Mouse (Mus musculus) c-Kit-positive CD71-negative TER-119-negative erythroid progenitor cells, embryonic 14.5 days (primary cell): ENCODE results near the gene Smarca2.
"Not testable (repeated sequence)": the region's sequence is repeated elsewhere in the genome, so short reads cannot be mapped to it uniquely, and the experiment has no call there.

Experiments
- DNase-seq: peaks from one replicate; pipeline ENCODE4 v3.0.0-alpha.2; 2013; ENCODE audit warnings: low read depth

The Smarca2 gene

GRCm38 (mm10) chr19:26616271-26616670, 11.4 kb downstream of the Smarca2 start:
- no peak for DNase-seq

DNA sequence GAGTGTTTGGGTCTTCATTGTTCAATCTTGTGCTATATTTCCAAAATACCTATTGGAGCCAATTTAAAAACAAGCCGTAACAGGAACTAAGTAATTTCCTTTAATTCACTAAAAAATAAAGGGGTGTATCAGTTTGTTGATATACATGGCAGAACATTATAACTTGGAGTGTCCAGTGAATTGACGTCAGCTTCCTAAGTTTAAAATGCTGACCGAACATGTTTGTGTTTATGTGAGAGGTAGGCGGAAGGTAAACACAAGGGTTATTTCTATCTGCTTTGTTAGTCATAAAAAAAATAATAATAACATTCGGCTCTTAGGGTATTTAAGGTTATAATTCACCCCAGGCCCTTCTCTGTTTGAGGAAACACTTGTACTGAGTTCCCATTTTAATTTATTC, 12.4 kb downstream of the Smarca2 start:
- DNase-seq: no peak

DNA sequence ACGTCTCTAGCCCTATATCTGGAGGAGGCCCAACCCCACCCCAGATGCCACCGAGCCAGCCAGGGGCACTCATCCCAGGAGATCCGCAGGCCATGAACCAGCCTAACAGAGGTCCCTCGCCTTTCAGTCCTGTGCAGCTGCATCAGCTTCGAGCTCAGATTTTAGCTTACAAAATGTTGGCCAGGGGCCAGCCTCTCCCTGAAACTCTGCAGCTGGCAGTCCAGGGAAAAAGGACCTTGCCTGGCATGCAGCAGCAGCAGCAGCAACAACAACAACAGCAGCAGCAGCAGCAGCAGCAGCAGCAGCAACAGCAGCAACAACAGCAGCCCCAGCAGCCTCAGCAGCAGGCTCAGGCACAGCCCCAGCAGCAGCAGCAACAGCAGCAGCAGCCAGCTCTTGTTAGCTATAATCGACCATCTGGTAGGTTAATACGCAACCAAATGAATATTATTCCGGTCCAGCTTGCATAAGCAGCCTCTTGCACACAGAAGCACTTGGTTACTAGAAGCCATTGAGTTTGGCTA, 25.9 kb downstream of the Smarca2 start:
- no peak for DNase-seq

DNA sequence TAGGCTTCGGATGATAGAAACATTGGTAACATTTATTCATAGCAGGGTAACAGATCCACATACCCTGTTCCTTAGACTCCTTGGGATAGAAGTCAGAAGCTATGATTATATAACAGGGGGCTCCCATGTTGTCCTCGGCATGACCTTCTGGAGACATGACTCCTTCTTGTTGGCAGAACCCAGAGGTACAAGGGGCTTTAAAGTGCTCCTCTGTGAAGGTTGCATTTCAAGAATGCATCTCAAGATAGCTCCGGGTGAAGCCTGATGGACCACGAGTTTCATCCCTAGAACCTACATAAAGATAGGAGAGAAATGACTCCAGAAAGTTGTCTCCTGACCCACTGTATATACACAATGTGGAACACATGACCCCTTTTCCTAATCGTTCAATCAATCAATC, 27.4 kb downstream of the Smarca2 start:
- DNase-seq: no peak

GRCm38 (mm10) chr19:26640556-26640955, 35.7 kb downstream of the Smarca2 start:
- no peak for DNase-seq

DNA sequence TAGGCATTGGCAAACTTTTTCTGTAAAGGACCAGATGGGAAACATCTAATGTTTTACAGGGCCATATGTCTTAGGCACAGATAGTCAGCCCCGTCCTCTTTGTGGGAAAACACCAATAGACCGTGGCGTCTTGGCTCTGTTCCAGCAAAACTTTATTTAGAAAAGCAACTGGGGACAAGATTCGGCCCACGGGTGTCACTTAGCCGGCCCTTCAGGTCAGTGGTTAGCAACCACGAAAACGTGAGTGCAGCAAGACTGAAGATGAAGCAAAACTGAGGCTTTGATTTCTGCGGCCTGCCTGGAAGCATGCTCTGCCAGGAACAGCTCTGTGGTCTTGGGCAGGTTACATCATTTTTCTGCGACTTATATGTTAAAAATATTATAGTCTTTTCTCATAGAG, 36.4 kb downstream of the Smarca2 start:
- DNase-seq: no peak

DNA sequence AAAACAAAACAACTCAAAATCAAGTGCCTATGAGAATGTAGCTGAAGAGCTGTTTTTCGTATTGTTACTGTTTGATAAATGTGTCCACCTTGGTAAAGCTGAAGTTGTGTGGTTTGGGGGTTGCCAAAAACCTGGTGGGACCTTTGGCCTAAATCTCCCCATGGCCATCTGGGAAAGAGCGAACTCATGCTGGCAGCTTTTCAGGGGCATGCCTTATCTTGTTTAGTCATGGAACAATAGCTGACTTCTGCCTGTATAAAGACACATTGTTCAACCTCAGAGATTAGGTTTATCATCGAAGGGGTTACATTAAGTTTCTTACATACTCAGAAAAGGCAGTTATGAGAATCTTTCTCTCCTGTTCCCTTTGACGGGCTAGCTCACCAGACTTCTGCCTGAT, 38.2 kb downstream of the Smarca2 start:
- DNase-seq: no peak

DNA sequence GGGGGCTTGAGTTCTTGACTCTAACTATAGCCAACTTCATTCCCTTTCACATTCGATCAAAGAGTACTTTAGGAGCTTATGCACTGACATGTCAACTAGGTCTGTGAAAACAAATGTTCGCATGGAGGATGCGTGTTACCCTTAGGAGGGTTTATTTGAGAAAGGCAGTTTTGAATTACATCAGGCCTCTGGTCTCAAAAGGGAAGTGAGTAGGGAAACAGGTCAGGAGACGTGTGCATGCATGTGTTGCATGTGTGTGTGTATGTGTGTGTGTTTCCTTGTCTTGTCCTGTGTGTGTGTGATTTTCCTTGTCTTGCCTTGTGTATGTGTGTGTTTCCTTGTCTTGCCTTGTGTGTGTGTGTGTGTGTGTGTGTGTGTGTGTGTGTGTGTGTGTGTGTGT, 39.1 kb downstream of the Smarca2 start:
- DNase-seq: no peak

- DNase-seq: no peak
Observed at GRCm38 (mm10) chr19:26645016-26645415, 40.2 kb downstream of the Smarca2 start.

DNA sequence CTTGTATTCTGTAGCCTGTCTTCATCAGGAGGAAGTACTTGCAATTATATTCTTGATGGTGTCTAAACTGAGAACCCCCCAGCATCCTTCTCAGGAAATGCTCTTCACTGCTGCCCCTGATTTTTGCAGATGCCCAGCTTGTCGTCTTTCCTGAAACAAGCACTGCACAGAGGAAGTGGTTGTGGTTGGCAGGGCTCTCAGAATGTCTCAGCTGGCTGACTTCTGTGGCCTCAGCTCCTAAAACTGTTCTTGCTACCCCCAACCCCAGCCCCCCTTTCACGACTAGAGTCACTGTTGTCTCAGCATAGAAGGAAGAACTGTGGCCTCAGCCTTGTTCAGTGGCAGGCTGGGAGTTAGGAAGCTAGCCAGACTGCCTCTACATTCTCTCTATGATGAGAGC, 41.3 kb downstream of the Smarca2 start:
- DNase-seq: peak; percentile 20

GRCm38 (mm10) chr19:26650585-26651273, 45.9 kb downstream of the Smarca2 start:
- DNase-seq: no peak

DNA sequence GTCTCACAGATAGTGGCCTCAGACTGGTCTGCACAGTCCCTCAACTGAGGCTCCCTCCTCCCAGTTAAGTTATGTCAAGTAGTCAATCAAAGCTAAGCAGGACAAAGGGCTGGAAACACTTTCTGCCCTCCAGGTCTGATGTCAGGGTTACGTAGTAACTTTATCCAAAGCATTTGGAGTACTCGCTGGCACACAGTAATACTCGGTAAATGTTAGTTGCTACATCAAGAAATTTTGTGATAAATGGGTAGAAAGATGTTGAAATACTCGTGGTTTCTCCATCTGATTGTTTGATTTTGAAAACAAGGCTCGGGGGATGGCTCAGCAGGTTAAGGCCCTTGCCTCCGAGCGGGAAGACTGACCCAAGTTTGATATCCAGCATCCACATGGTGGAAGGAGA, 53.5 kb downstream of the Smarca2 start:
- DNase-seq: no peak

- no peak for DNase-seq
Observed at GRCm38 (mm10) chr19:26659976-26660375, 55.1 kb downstream of the Smarca2 start.

- DNase-seq: no peak
Observed at GRCm38 (mm10) chr19:26661198-26661597, 56.3 kb downstream of the Smarca2 start.

DNA sequence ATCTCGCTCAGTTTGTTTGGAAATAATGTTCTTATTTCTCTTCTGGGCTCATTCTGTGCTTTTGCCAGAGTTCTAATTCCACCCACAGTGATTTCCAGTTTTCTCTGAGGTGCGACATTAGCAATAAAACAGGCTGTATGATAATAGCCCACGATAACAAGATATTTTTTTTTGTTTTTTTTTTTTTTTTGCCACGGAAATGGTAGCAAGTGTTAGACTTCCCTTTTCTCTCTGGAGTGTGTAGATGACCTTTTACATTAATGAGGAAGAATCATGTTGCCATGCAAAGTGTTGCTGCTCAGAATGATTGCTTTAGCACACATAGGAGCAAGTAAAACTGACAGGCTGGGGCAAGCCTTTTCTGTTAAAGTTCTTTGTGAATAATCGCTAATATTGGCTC, 61.5 kb downstream of the Smarca2 start:
- no peak for DNase-seq

DNA sequence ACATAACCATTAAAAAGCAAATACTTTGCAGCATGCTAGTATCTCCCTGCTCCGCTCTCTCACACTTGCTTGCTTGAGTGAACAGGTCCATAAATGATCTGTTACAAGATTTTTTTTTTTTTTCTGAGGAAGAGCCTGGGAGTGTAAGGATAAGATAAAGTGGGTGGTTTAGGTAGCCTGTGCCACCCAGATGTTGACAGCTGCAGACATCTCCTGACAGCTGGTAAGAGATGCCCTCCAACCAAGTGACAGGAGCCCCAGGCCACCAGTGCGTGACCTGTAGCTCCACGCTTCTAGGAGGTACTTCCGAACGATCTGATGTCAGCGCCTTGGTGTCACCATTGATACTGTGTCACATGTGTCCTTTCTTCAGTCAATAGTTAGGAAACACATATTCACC, 65.2 kb downstream of the Smarca2 start:
- DNase-seq: no peak

DNA sequence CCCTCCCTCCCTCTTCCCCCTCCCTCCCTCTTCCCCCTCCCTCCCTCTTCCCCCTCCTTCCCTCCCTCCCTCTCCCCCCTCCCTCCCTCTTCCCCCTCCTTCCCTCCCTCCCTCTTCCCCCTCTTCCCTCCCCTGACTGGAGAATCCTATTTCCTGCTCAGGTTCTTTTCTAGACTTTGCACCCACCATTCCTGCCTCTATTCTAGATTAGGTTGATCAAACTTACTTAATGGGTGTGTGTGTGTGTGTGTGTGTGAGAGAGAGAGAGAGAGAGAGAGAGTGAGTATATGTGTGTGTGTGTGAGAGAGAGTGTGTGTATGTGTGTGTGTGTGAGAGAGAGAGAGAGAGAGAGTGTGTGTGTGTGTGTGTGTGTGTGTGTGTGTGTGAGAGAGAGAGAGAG, 66.6 kb downstream of the Smarca2 start:
- not testable (repeated sequence) for DNase-seq

DNA sequence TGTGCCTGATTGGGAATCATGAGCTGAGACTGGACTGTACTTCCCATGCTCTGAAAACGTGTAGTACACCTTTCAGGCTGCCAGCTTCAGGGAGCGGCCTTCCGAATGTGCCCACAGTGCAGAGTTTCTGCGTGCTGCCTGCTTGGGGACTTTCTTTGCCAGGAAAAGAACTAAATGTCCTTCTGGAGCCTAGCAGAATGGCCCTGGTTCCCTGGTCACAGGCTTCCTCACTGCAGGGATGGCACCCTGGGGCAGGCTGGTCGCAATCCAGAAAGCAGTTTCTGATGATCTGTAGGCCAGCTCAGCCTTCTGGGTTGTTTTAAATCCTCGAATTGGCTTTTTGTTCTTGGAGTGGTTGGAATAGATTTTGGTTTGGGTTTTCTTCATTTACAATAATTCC, 71.1 kb downstream of the Smarca2 start:
- DNase-seq: no peak

DNA sequence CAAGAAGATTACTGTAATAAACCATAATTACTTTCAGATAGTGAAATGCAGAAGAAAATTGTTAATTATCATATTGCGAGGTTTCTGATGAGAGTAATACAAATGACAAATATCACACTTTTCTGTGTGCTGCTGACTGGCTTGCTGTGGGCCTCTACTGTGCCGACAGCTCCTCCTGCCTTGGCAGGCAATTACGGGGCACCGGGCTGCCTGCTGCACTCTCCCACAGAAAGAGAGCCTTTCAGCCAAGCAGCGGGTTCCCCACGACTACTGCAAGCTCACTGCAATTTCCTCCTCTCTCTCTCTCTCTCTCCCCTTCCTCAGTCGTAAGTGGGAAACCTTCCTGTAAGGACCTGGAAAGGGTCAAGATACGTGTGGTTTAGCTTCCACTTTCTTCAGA, 73.7 kb downstream of the Smarca2 start:
- DNase-seq: no peak

- no peak for DNase-seq
Observed at GRCm38 (mm10) chr19:26679674-26680073, 74.8 kb downstream of the Smarca2 start.

GRCm38 (mm10) chr19:26681549-26681948, 76.7 kb downstream of the Smarca2 start:
- DNase-seq: no peak

DNA sequence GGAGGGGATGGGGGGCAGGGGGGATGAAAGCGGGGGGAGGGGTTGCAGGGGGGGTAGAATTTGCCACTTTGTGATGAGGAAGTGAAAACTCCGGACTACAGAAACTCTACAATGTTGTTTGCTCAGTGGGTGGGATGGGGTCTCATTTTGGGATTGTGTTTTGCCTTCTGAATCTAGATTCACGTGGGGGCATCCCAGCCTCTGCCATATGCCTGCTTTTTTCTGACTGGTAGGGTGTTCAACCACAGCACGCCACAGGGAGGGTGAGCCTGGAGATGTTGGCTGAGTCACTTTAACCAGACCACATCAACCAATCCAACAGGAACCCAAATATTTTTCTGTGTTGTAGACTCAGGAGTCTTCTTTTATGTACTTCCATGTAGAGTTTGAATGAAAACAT, 77.3 kb downstream of the Smarca2 start:
- DNase-seq: no peak

- DNase-seq: no peak
Observed at GRCm38 (mm10) chr19:26682731-26683130, 77.9 kb downstream of the Smarca2 start.

GRCm38 (mm10) chr19:26683731-26684130, 78.9 kb downstream of the Smarca2 start:
- no peak for DNase-seq
